Mouse (Mus musculus) stomach, postnatal 0 days (tissue): ENCODE data around the gene Lamc3.

Experiments
- CTCF ChIP-seq: IDR thresholded peaks from 2 replicates; pipeline ENCODE4 v1.5.1; 2016; ENCODE audit warnings: antibody characterized with exemption, low read depth, mild to moderate bottlenecking, moderate library complexity
- EP300 ChIP-seq: optimal IDR thresholded peaks from 2 replicates; pipeline ENCODE3; 2016; ENCODE audit warnings: antibody characterized with exemption

DNA sequence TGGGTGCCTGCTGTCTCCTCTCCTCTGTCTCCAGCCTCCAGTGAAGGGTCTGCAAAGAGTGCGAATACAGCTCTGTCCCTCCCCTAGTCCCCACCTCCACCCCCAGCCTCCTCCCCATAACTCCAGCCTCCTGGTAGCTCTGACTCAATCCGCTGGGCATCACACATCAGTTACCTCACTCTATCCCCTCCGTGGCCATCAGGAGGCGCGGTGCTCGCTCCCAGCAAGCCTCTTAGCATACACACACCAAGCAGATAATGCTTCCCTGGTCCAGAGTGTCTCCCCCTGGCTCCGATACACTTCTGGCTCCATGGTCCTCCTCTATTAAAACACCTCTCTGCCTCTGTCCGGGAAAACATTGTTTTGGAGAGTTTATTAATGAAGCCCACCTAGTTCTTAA is 17.5 kb downstream of the Lamc3 start:
- TF ChIP-seq CTCF (peak; percentile 62), EP300 (no peak)
